Mouse (Mus musculus): ENCODE measurements around the gene Cd9. TPM values are rescaled to one million over a fixed set of nuclear protein-coding genes. Genes with fewer than 3 reads are reported as not detected.

Gene Cd9
- 24.2 and 52.6 TPM in 2 replicates for polyA plus RNA-seq (2012; ENCODE audit: insufficient read depth, low replicate concordance)

GRCm38 (mm10) chr6:125494092-125494871 lies at the start of gene Cd9:
Cd9 (minus strand) TSS chr6:125494791.
- H3K36me3 ChIP-seq (replicated peaks; ENCODE audit: low read length) = peaks cover 46% of the 10 kb centered on the region
- peak within 1 kb of the TSS; percentile 99 for H3K4me3 ChIP-seq (replicated peaks)
- no peaks in the 10 kb centered on the region for H3K9me3 ChIP-seq
- H3K4me1 ChIP-seq = peaks cover 88% of the 10 kb centered on the region
- H3K27me3 ChIP-seq (replicated peaks) = no peaks in the 10 kb centered on the region
- TF ChIP-seq GATA1 (IDR thresholded peaks at IDR 0.05; ENCODE audit: borderline replicate concordance, low read length) = no peak
- no peak for TF ChIP-seq FLI1 (IDR thresholded peaks at IDR 0.05; ENCODE audit: low read length)

GRCm38 (mm10) chr6:125541296-125541695 lies 46.7 kb upstream of the Cd9 start:
- no peaks in the 10 kb centered on the region for H3K27me3 ChIP-seq (replicated peaks)
- peaks cover 7% of the 10 kb centered on the region for H3K36me3 ChIP-seq (replicated peaks; ENCODE audit: low read length)
- peak overlapping the region; percentile 83 for H3K4me3 ChIP-seq (replicated peaks)
- H3K4me1 ChIP-seq = peaks cover 89% of the 10 kb centered on the region
- H3K9me3 ChIP-seq = no peaks in the 10 kb centered on the region
- TF ChIP-seq FLI1 (IDR thresholded peaks at IDR 0.05; ENCODE audit: low read length) (no peak), GATA1 (IDR thresholded peaks at IDR 0.05; ENCODE audit: borderline replicate concordance, low read length) (peak; percentile 75; the same call in 1 of the 3 replicates)

GRCm38 (mm10) chr6:125540826-125541225 lies 46.2 kb upstream of the Cd9 start:
- Histone ChIP-seq H3K27me3 (replicated peaks) (no peaks in the 10 kb centered on the region), H3K9me3 (no peaks in the 10 kb centered on the region), H3K4me1 (peaks cover 89% of the 10 kb centered on the region), H3K36me3 (replicated peaks; ENCODE audit: low read length) (peaks cover 7% of the 10 kb centered on the region), H3K4me3 (replicated peaks) (peak overlapping the region; percentile 60)
- TF ChIP-seq GATA1 (IDR thresholded peaks at IDR 0.05; ENCODE audit: borderline replicate concordance, low read length) = no peak
- TF ChIP-seq FLI1 (IDR thresholded peaks at IDR 0.05; ENCODE audit: low read length) = no peak

- Histone ChIP-seq H3K36me3 (replicated peaks; ENCODE audit: low read length) (peaks cover 7% of the 10 kb centered on the region), H3K27me3 (replicated peaks) (no peaks in the 10 kb centered on the region), H3K4me3 (replicated peaks) (peak overlapping the region; percentile 87), H3K4me1 (peaks cover 93% of the 10 kb centered on the region), H3K9me3 (no peaks in the 10 kb centered on the region)
- TF ChIP-seq GATA1 (IDR thresholded peaks at IDR 0.05; ENCODE audit: borderline replicate concordance, low read length) (no peak), FLI1 (IDR thresholded peaks at IDR 0.05; ENCODE audit: low read length) (no peak)
These were observed 45.6 kb upstream of the Cd9 start for GRCm38 (mm10) chr6:125540199-125540598.

- peaks cover 94% of the 10 kb centered on the region for H3K4me1 ChIP-seq
- H3K36me3 ChIP-seq (replicated peaks; ENCODE audit: low read length) = peaks cover 7% of the 10 kb centered on the region
- no peak overlapping the region for H3K4me3 ChIP-seq (replicated peaks)
- no peaks in the 10 kb centered on the region for H3K27me3 ChIP-seq (replicated peaks)
- TF ChIP-seq GATA1 (IDR thresholded peaks at IDR 0.05; ENCODE audit: borderline replicate concordance, low read length) = no peak
- TF ChIP-seq FLI1 (IDR thresholded peaks at IDR 0.05; ENCODE audit: low read length) = no peak
- no peaks in the 10 kb centered on the region for H3K9me3 ChIP-seq
These were observed 44.8 kb upstream of the Cd9 start for GRCm38 (mm10) chr6:125539423-125539822.

- H3K36me3 ChIP-seq (replicated peaks; ENCODE audit: low read length) = peaks cover 9% of the 10 kb centered on the region
- no peak for TF ChIP-seq FLI1 (IDR thresholded peaks at IDR 0.05; ENCODE audit: low read length)
- no peak for TF ChIP-seq GATA1 (IDR thresholded peaks at IDR 0.05; ENCODE audit: borderline replicate concordance, low read length)
- H3K9me3 ChIP-seq = no peaks in the 10 kb centered on the region
- H3K27me3 ChIP-seq (replicated peaks) = no peaks in the 10 kb centered on the region
- H3K4me3 ChIP-seq (replicated peaks) = peak overlapping the region; percentile 62
- peaks cover 94% of the 10 kb centered on the region for H3K4me1 ChIP-seq
These were observed 43.9 kb upstream of the Cd9 start for GRCm38 (mm10) chr6:125538469-125538868.

- no peaks in the 10 kb centered on the region for H3K9me3 ChIP-seq
- no peak overlapping the region for H3K4me3 ChIP-seq (replicated peaks)
- no peaks in the 10 kb centered on the region for H3K27me3 ChIP-seq (replicated peaks)
- TF ChIP-seq FLI1 (IDR thresholded peaks at IDR 0.05; ENCODE audit: low read length) (no peak), GATA1 (IDR thresholded peaks at IDR 0.05; ENCODE audit: borderline replicate concordance, low read length) (no peak)
- peaks cover 2% of the 10 kb centered on the region for H3K36me3 ChIP-seq (replicated peaks; ENCODE audit: low read length)
- H3K4me1 ChIP-seq = peaks cover 95% of the 10 kb centered on the region
These were observed 40.4 kb upstream of the Cd9 start for GRCm38 (mm10) chr6:125534990-125535389.

- Histone ChIP-seq H3K9me3 (no peaks in the 10 kb centered on the region), H3K36me3 (replicated peaks; ENCODE audit: low read length) (peaks cover 2% of the 10 kb centered on the region), H3K27me3 (replicated peaks) (no peaks in the 10 kb centered on the region), H3K4me3 (replicated peaks) (peak overlapping the region; percentile 28), H3K4me1 (peaks cover 94% of the 10 kb centered on the region)
- no peak for TF ChIP-seq FLI1 (IDR thresholded peaks at IDR 0.05; ENCODE audit: low read length)
- no peak for TF ChIP-seq GATA1 (IDR thresholded peaks at IDR 0.05; ENCODE audit: borderline replicate concordance, low read length)
These were observed 38.6 kb upstream of the Cd9 start for GRCm38 (mm10) chr6:125533104-125533650.

GRCm38 (mm10) chr6:125529479-125529878 lies 34.9 kb upstream of the Cd9 start:
- no peaks in the 10 kb centered on the region for H3K27me3 ChIP-seq (replicated peaks)
- H3K36me3 ChIP-seq (replicated peaks; ENCODE audit: low read length) = peaks cover 2% of the 10 kb centered on the region
- no peak for TF ChIP-seq FLI1 (IDR thresholded peaks at IDR 0.05; ENCODE audit: low read length)
- no peak for TF ChIP-seq GATA1 (IDR thresholded peaks at IDR 0.05; ENCODE audit: borderline replicate concordance, low read length)
- H3K9me3 ChIP-seq = no peaks in the 10 kb centered on the region
- peaks cover 91% of the 10 kb centered on the region for H3K4me1 ChIP-seq
- no peak overlapping the region for H3K4me3 ChIP-seq (replicated peaks)

- Histone ChIP-seq H3K27me3 (replicated peaks) (no peaks in the 10 kb centered on the region), H3K36me3 (replicated peaks; ENCODE audit: low read length) (no peaks in the 10 kb centered on the region), H3K4me1 (peaks cover 91% of the 10 kb centered on the region), H3K4me3 (replicated peaks) (no peak overlapping the region), H3K9me3 (no peaks in the 10 kb centered on the region)
- TF ChIP-seq GATA1 (IDR thresholded peaks at IDR 0.05; ENCODE audit: borderline replicate concordance, low read length) = no peak
- TF ChIP-seq FLI1 (IDR thresholded peaks at IDR 0.05; ENCODE audit: low read length) = no peak
These were observed 34.1 kb upstream of the Cd9 start for GRCm38 (mm10) chr6:125528614-125529200.
